Mouse (Mus musculus) bone marrow macrophage, adult 2 months (primary cell): ENCODE data around the gene Xkr7.

Experiments
- CTCF ChIP-seq: IDR thresholded peaks from 2 replicates; pipeline ENCODE4 v1.5.1; 2012; ENCODE audit warnings: low read depth, mild to moderate bottlenecking, low read length, moderate library complexity
- POLR2A ChIP-seq: IDR thresholded peaks from 2 replicates; pipeline ENCODE4 v1.6.1; 2012; ENCODE audit warnings: mild to moderate bottlenecking, low read depth, low read length, borderline replicate concordance

GRCm38 (mm10) chr2:153085556-153085955 lies 53.9 kb downstream of the Xkr7 start:
- TF ChIP-seq CTCF (no peak), POLR2A (no peak)
